Mouse (Mus musculus) adrenal gland, adult (tissue): ENCODE data around the gene Kcnip1.

ENCODE experiments used
- DNase-seq, 2 experiments: peaks; one replicate each; pipeline ENCODE4 v3.0.0; 2022 to 2023; ENCODE audit warnings: low spot score in 1 of 2; ENCODE audit not compliant: inconsistent age in 2 of 2

Kcnip1 gene

DNA sequence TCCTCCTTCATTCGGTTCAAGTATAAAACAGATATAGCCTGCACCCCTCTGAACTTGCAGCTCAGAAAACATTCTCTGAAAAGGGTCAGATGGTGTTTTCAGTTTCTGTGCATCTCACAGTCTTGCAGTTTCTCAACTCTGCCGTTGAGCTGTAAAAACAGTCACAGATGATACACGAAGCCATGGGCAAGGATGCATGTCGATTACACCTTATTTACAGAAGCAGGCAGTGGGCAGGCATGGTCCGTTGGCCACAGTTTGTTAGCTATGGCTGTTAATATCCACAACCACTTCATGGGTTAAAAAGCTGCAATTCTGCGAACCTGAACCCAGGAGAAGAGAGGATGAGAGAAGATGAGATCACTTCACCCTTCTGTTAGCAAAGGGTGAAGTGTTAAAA lies 406.3 kb downstream of the Kcnip1 start:
- DNase-seq: no peak

DNA sequence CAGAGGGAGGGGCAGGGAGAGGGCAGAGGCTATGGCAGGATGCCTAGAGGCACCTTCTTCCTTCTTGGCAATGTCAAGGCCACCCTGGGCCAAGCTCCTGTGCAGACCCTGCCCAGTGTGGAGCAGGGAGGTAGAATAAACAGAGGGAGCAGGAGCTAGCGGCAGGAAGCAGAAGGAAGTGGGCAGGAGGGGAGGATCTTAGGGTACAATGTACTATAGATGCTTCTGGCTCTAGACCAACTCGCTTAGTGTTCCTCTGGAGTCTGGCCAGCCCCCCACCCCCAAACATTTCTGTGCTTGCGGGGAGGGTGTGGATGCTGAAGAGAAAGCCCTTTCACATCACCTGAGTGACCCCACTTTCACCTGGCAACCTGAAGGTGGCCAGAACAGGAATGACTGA lies 413.3 kb downstream of the Kcnip1 start:
- DNase-seq: no peak
